ENCODE assay signal across 22 mouse cellular contexts in the genomic region with DNA sequence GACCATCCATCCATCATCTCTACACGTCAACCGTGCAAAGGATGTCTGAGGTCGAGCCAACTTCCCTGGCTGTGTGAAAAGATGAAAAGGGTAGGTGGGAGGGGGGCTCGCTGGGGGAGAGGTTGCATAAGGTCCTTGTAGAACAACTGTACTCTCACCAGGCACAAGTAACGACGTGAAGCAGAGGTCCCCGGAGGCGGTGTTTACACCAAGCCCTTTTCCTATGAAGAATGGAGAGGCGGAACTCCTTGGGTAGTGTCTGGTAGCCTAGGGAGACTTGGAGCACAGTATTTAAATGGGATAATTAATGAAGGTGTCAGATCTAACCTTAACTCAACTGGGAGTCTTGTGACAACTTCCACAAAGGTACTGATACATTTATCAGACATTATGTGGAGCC. TPM values are rescaled to one million over a fixed set of nuclear protein-coding genes. Genes with fewer than 3 reads are reported as not detected.
DNase-seq lines count a peak whose midpoint lies in the region; ATAC-seq and TF ChIP-seq lines count a peak whose summit lies in the region.
"Had no signal": no experiment of that assay in that cellular context is flagged by ENCODE, and none has a peak within 500 bp of the region (broad histone marks: within the 10 kb centered on the region; RNA-seq: fewer than 3 reads in every experiment).

No protein-coding gene starts in this region.

- no peaks in the 10 kb centered on the region for H3K9me3 ChIP-seq in embryonic facial prominence, embryonic 14.5 days (ENCODE audit: control insufficient read depth, low read length)
- no peaks in the 10 kb centered on the region for H3K9me3 ChIP-seq in embryonic facial prominence, embryonic 10.5 days
- no peaks in the 10 kb centered on the region for H3K9me3 ChIP-seq in limb, embryonic 14.5 days (ENCODE audit: control insufficient read depth, low read length)
- H3K9me3 ChIP-seq in limb, embryonic 10.5 days (replicated peaks), result no peaks in the 10 kb centered on the region
- no peaks in the 10 kb centered on the region for H3K9me3 ChIP-seq in stomach, postnatal 0 days (ENCODE audit: control insufficient read depth, low read length)
- H3K9me3 ChIP-seq in kidney, embryonic 15.5 days (replicated peaks), result no peaks in the 10 kb centered on the region

- H3K27me3 ChIP-seq in embryonic facial prominence, embryonic 14.5 days (replicated peaks; ENCODE audit: control insufficient read depth, insufficient read depth, low read length), result no peaks in the 10 kb centered on the region
- H3K27me3 ChIP-seq in embryonic facial prominence, embryonic 10.5 days (replicated peaks; ENCODE audit: low read depth, poor library complexity, severe bottlenecking), result no peaks in the 10 kb centered on the region
- no peaks in the 10 kb centered on the region for H3K27me3 ChIP-seq in limb, embryonic 14.5 days (ENCODE audit: control insufficient read depth, insufficient read depth, low read length)
- H3K27me3 ChIP-seq in limb, embryonic 10.5 days (ENCODE audit: low read depth, poor library complexity, severe bottlenecking), result no peaks in the 10 kb centered on the region
- no peaks in the 10 kb centered on the region for H3K27me3 ChIP-seq in stomach, postnatal 0 days (ENCODE audit: control insufficient read depth, insufficient read depth, low read length)
- H3K27me3 ChIP-seq in kidney, embryonic 15.5 days, result no peaks in the 10 kb centered on the region
- H3K27me3 ChIP-seq: CH12.LX, Patski had no signal

- no peaks in the 10 kb centered on the region for H3K36me3 ChIP-seq in embryonic facial prominence, embryonic 14.5 days (ENCODE audit: control insufficient read depth, insufficient read depth, low read length)
- H3K36me3 ChIP-seq in embryonic facial prominence, embryonic 10.5 days (replicated peaks), result no peaks in the 10 kb centered on the region
- no peaks in the 10 kb centered on the region for H3K36me3 ChIP-seq in limb, embryonic 14.5 days (ENCODE audit: control insufficient read depth, insufficient read depth, low read length)
- no peaks in the 10 kb centered on the region for H3K36me3 ChIP-seq in limb, embryonic 10.5 days
- no peaks in the 10 kb centered on the region for H3K36me3 ChIP-seq in stomach, postnatal 0 days (ENCODE audit: control insufficient read depth, insufficient read depth, low read length)
- no peaks in the 10 kb centered on the region for H3K36me3 ChIP-seq in kidney, embryonic 15.5 days
- H3K36me3 ChIP-seq: G1E had no signal

- no peak overlapping the region for H3K4me2 ChIP-seq in embryonic facial prominence, embryonic 14.5 days (ENCODE audit: low read depth, low read length)
- H3K4me2 ChIP-seq in limb, embryonic 14.5 days (replicated peaks; ENCODE audit: low read depth, low read length, severe bottlenecking), result no peak overlapping the region
- no peak overlapping the region for H3K4me2 ChIP-seq in stomach, postnatal 0 days (replicated peaks; ENCODE audit: low read depth)
- no peak overlapping the region for H3K4me2 ChIP-seq in kidney, embryonic 15.5 days

- 61% methylated on average over 9 of the region's 9 CpGs for whole genome bisulfite sequencing in embryonic facial prominence, embryonic 14.5 days
- 77% methylated on average over 9 of the region's 9 CpGs for WGBS in embryonic facial prominence, embryonic 10.5 days
- 60% methylated on average over 9 of the region's 9 CpGs for WGBS in limb, embryonic 14.5 days
- WGBS in limb, embryonic 10.5 days, result 72% methylated on average over 9 of the region's 9 CpGs
- WGBS in stomach, postnatal 0 days, result 34% methylated on average over 9 of the region's 9 CpGs
- 54% methylated on average over 9 of the region's 9 CpGs for WGBS in kidney, embryonic 15.5 days

- DNase-seq in embryonic facial prominence, embryonic 14.5 days (ENCODE audit: low spot score), result peak; percentile 53
- no peak for DNase-seq in embryonic facial prominence, embryonic 10.5 days (ENCODE audit: low spot score)
- peak; percentile 25 for DNase-seq in limb, embryonic 14.5 days (ENCODE audit: low spot score)
- DNase-seq in limb, embryonic 10.5 days (ENCODE audit: low spot score), result no peak
- DNase-seq in stomach, postnatal 0 days (ENCODE audit: low spot score), result no peak
- DNase-seq: adrenal gland, adult 2 months; adrenal gland, adult 8-10 months; adrenal gland, postnatal 10 days; adrenal gland, postnatal 14 days; adrenal gland, postnatal 25 days; adrenal gland, postnatal 36 days; B cell, adult 2 months; cerebellum, adult 11 months; cerebellum, adult 11-12 months; cerebellum, adult 18-20 months had no signal

- TF ChIP-seq CTCF in stomach, postnatal 0 days (IDR thresholded peaks at IDR 0.05; ENCODE audit: low read depth), result no peak

- H3K4me3 ChIP-seq in embryonic facial prominence, embryonic 14.5 days (ENCODE audit: low read depth, low read length), result no peak overlapping the region
- H3K4me3 ChIP-seq in embryonic facial prominence, embryonic 10.5 days, result no peak overlapping the region
- H3K4me3 ChIP-seq in limb, embryonic 14.5 days (replicated peaks; ENCODE audit: low read length), result no peak overlapping the region
- no peak overlapping the region for H3K4me3 ChIP-seq in limb, embryonic 10.5 days
- no peak overlapping the region for H3K4me3 ChIP-seq in stomach, postnatal 0 days (ENCODE audit: low read depth, low read length)
- no peak overlapping the region for H3K4me3 ChIP-seq in kidney, embryonic 15.5 days (replicated peaks)

- no peak for TF ChIP-seq POLR2A in limb, embryonic 14.5 days (IDR thresholded peaks at IDR 0.05; ENCODE audit: borderline replicate concordance, extremely low read depth, insufficient read depth, insufficient read length)

- H3K27ac ChIP-seq in embryonic facial prominence, embryonic 14.5 days (replicated peaks; ENCODE audit: low read depth, low read length), result no peak overlapping the region
- H3K27ac ChIP-seq in embryonic facial prominence, embryonic 10.5 days (replicated peaks), result no peak overlapping the region
- H3K27ac ChIP-seq in limb, embryonic 14.5 days (replicated peaks; ENCODE audit: low read depth, low read length), result no peak overlapping the region
- H3K27ac ChIP-seq in limb, embryonic 10.5 days, result no peak overlapping the region
- H3K27ac ChIP-seq in stomach, postnatal 0 days (replicated peaks), result no peak overlapping the region
- H3K27ac ChIP-seq in kidney, embryonic 15.5 days, result no peak overlapping the region

- no peak overlapping the region for H3K9ac ChIP-seq in embryonic facial prominence, embryonic 14.5 days (ENCODE audit: low read depth, low read length)
- H3K9ac ChIP-seq in limb, embryonic 14.5 days (ENCODE audit: low read depth, low read length, severe bottlenecking), result no peak overlapping the region
- H3K9ac ChIP-seq in stomach, postnatal 0 days (ENCODE audit: low read length), result no peak overlapping the region
- H3K9ac ChIP-seq in kidney, embryonic 15.5 days, result no peak overlapping the region

- no peak for TF ChIP-seq EP300 in stomach, postnatal 0 days (optimal IDR thresholded peaks at IDR 0.05)

- ATAC-seq in embryonic facial prominence, embryonic 14.5 days (ENCODE audit: low read depth), result no peak
- no peak for ATAC-seq in limb, embryonic 14.5 days (ENCODE audit: low FRiP score, low read depth)
- ATAC-seq in stomach, postnatal 0 days (ENCODE audit: low FRiP score, low TSS enrichment), result peak; percentile 56; the same call in 1 of the 2 replicates
- ATAC-seq in kidney, embryonic 15.5 days (replicated peaks; ENCODE audit: low FRiP score), result no peak
- ATAC-seq: activated CD4-positive, CD25-positive, alpha-beta regulatory T cell, adult 4 months; CD4-positive, CD25-positive, alpha-beta regulatory T cell, adult 4 months; Patski had no signal

- no peaks in the 10 kb centered on the region for H3K4me1 ChIP-seq in embryonic facial prominence, embryonic 14.5 days (ENCODE audit: control insufficient read depth, insufficient read depth, low read length)
- H3K4me1 ChIP-seq in embryonic facial prominence, embryonic 10.5 days, result no peaks in the 10 kb centered on the region
- no peaks in the 10 kb centered on the region for H3K4me1 ChIP-seq in limb, embryonic 14.5 days (ENCODE audit: control insufficient read depth, insufficient read depth, low read length)
- peaks cover 12% of the 10 kb centered on the region; the same call in 1 of the 2 replicates for H3K4me1 ChIP-seq in limb, embryonic 10.5 days
- no peaks in the 10 kb centered on the region for H3K4me1 ChIP-seq in stomach, postnatal 0 days (replicated peaks; ENCODE audit: control insufficient read depth, insufficient read depth)
- no peaks in the 10 kb centered on the region for H3K4me1 ChIP-seq in kidney, embryonic 15.5 days

RNA-seq across cellular contexts. Expression of a gene that starts 28.2 kb away (rescaled TPM):
- polyA plus RNA-seq in embryonic facial prominence, embryonic 14.5 days (2014; fragmentation: Nextera tagmentation; extraction: Ambion mirVana), result 0.07 TPM in 1 of 2 replicates, not detected in the other
- polyA plus RNA-seq in embryonic facial prominence, embryonic 10.5 days (2016; fragmentation: Nextera tagmentation; extraction: Ambion mirVana), result 0.06 TPM in 1 of 2 replicates, not detected in the other
- polyA plus RNA-seq in limb, embryonic 14.5 days (2012; rRNA removed), result 0.01 and 0.03 TPM in 2 replicates
- polyA plus RNA-seq in limb, embryonic 14.5 days (2014; fragmentation: Nextera tagmentation; extraction: Ambion mirVana), result not detected in 2 replicates
- polyA plus RNA-seq in limb, embryonic 10.5 days (2016; fragmentation: Nextera tagmentation; extraction: Ambion mirVana), result not detected in 2 replicates
- polyA plus RNA-seq in stomach, postnatal 0 days (2015; fragmentation: Nextera tagmentation; extraction: Ambion mirVana), result not detected in 2 replicates
- polyA plus RNA-seq in kidney, embryonic 15.5 days (2015; fragmentation: Nextera tagmentation; extraction: Ambion mirVana), result not detected in 2 replicates
- polyA plus RNA-seq: C2C12, G1E, Patski had no signal

Comparison
In these comparisons a context has a peak if more than half of its experiments do, and no peak if none do; other contexts are left out.
1. DNase-seq: peak in embryonic facial prominence, embryonic 14.5 days (single experiment) and limb, embryonic 14.5 days (single experiment); none in embryonic facial prominence, embryonic 10.5 days (single experiment), limb, embryonic 10.5 days (single experiment) and stomach, postnatal 0 days (single experiment).